ENCODE assay signal across 15 mouse cellular contexts in genomic region chr4:137831598-137831997, GRCm38 (mm10). TPM values are rescaled to one million over a fixed set of nuclear protein-coding genes. Genes with fewer than 3 reads are reported as not detected.
"Had no signal": no experiment of that assay in that cellular context is flagged by ENCODE, and none has a peak within 500 bp of the region (broad histone marks: within the 10 kb centered on the region; RNA-seq: fewer than 3 reads in every experiment).

No protein-coding gene starts in this region.

- DNase-seq: left cerebral cortex, postnatal 4 days; liver; liver, embryonic 13.5 days; liver, postnatal 0 days; lung, adult 18-20 months; lung, adult 2 months; lung, embryonic 14.5 days; lung, postnatal 10 days; lung, postnatal 14 days; lung, postnatal 36 days; lung, postnatal 4 days; midbrain, embryonic 14.5 days had no signal

RNA-seq across cellular contexts. Expression of gene Alpl, which starts 35.4 kb away (rescaled TPM):
- total RNA-seq: megakaryocyte progenitor cell, adult 5-6 weeks; megakaryocyte-erythroid progenitor cell, adult 5-6 weeks; monocyte, adult 5-6 weeks had no signal
